Comparison of ENCODE assay signal across 21 mouse cellular contexts in the genomic region with DNA sequence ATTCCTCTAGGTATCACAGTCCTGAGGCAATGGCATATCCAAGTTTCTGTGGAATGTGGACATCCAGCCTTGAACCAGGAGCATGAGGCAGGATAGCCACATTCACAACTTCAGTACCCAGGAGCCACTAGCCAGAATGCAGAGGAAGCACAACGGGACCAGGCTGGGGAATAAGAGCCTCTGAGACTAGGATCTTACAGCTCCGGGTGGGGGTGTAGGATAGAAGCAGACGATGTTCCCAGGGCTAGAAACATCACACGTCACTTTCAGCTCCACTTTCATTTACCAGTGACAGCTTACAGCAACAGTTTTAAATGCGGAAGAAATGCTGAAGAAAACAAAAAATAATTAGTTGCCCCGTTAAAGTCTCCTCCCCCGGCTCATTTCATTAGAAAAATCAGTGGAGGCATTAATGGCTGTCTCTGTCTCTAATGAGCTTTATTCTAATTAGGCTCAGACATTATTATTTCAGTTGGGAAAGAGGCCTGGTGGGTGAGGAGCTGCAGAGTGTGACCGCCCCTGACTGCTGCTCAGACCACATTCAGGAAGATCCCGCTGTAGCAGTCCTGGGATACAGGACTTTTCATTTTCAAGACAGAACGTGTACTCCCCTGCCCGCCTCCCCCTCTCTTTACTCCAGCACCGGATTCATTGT.
DNase-seq lines count a peak whose midpoint lies in the region; ATAC-seq and TF ChIP-seq lines count a peak whose summit lies in the region.
"Had no signal": no experiment of that assay in that cellular context is flagged by ENCODE, and none has a peak within 500 bp of the region (broad histone marks: within the 10 kb centered on the region; RNA-seq: fewer than 3 reads in every experiment).

No protein-coding gene starts in this region.

- no peak overlapping the region for H3K4me3 ChIP-seq in midbrain, embryonic 16.5 days (ENCODE audit: low read depth, low read length)
- no peak overlapping the region for H3K4me3 ChIP-seq in midbrain, postnatal 0 days (ENCODE audit: low read depth, low read length)
- H3K4me3 ChIP-seq in hindbrain, embryonic 15.5 days, result no peak overlapping the region
- H3K4me3 ChIP-seq: embryonic facial prominence, embryonic 13.5 days; heart, adult 2 months; myocyte; stomach, embryonic 15.5 days had no signal

- peaks cover 9% of the 10 kb centered on the region for H3K4me1 ChIP-seq in midbrain, embryonic 16.5 days (ENCODE audit: control insufficient read depth, insufficient read depth, low read length)
- H3K4me1 ChIP-seq in midbrain, postnatal 0 days (ENCODE audit: insufficient read depth, low read length), result no peaks in the 10 kb centered on the region
- H3K4me1 ChIP-seq in hindbrain, embryonic 15.5 days (replicated peaks), result peaks cover 23% of the 10 kb centered on the region
- H3K4me1 ChIP-seq: stomach, embryonic 15.5 days had no signal

- no peak for DNase-seq in frontal cortex, postnatal 10 days (ENCODE audit: low spot score in 2 of 2)
- no peak for DNase-seq in midbrain, postnatal 0 days (ENCODE audit: low spot score)
- no peak for DNase-seq in testis, postnatal 14 days (ENCODE audit: low spot score)
- no peak for DNase-seq in heart, adult 9 months (ENCODE audit: low spot score in 2 of 2)
- DNase-seq: adrenal gland, postnatal 14 days; cerebellum, adult 8-10 months; heart, adult 2 months; kidney, adult 2 months; liver; liver, postnatal 0 days; lung, postnatal 14 days; right cerebral cortex, postnatal 14 days had no signal

- no peaks in the 10 kb centered on the region for H3K36me3 ChIP-seq in midbrain, embryonic 16.5 days (ENCODE audit: control insufficient read depth, insufficient read depth, low read length)
- H3K36me3 ChIP-seq in midbrain, postnatal 0 days (ENCODE audit: insufficient read depth, low read length), result no peaks in the 10 kb centered on the region
- H3K36me3 ChIP-seq in hindbrain, embryonic 15.5 days, result no peaks in the 10 kb centered on the region
- H3K36me3 ChIP-seq: embryonic facial prominence, embryonic 13.5 days; stomach, embryonic 15.5 days had no signal

- H3K27me3 ChIP-seq in midbrain, embryonic 16.5 days (ENCODE audit: control insufficient read depth, insufficient read depth, low read depth, low read length), result no peaks in the 10 kb centered on the region
- no peaks in the 10 kb centered on the region for H3K27me3 ChIP-seq in midbrain, postnatal 0 days (ENCODE audit: insufficient read depth, low read length)
- H3K27me3 ChIP-seq in hindbrain, embryonic 15.5 days, result no peaks in the 10 kb centered on the region
- H3K27me3 ChIP-seq: CH12.LX; embryonic facial prominence, embryonic 13.5 days; stomach, embryonic 15.5 days had no signal

- 51% methylated on average over 12 of the region's 12 CpGs for WGBS in midbrain, embryonic 16.5 days
- WGBS in midbrain, postnatal 0 days, result 52% methylated on average over 12 of the region's 12 CpGs
- WGBS in hindbrain, embryonic 15.5 days, result 37% methylated on average over 12 of the region's 12 CpGs

- ATAC-seq in frontal cortex, adult (ENCODE audit: low TSS enrichment), result peak; percentile 50; the same call in 1 of the 2 replicates
- ATAC-seq in midbrain, embryonic 16.5 days, result 0 out of 2 replicates have a peak, but pooled peaks have one; percentile 26
- ATAC-seq in midbrain, postnatal 0 days (ENCODE audit: low FRiP score), result no peak
- peak; percentile 58; the same call in 1 of the 2 replicates for ATAC-seq in hindbrain, embryonic 15.5 days (ENCODE audit: low FRiP score, low read depth)
- ATAC-seq in megakaryocyte, adult 5-6 weeks (ENCODE audit: poor library complexity, severe bottlenecking), result no peak
- ATAC-seq: activated CD4-positive, CD25-positive, alpha-beta regulatory T cell, adult 4 months; liver, postnatal 0 days had no signal

- H3K9me3 ChIP-seq in midbrain, embryonic 16.5 days (replicated peaks; ENCODE audit: control insufficient read depth, low read length, poor library complexity, severe bottlenecking), result no peaks in the 10 kb centered on the region
- no peaks in the 10 kb centered on the region for H3K9me3 ChIP-seq in midbrain, postnatal 0 days (ENCODE audit: low read length)
- H3K9me3 ChIP-seq in hindbrain, embryonic 15.5 days, result no peaks in the 10 kb centered on the region
- H3K9me3 ChIP-seq: embryonic facial prominence, embryonic 13.5 days; stomach, embryonic 15.5 days had no signal

- H3K27ac ChIP-seq in midbrain, embryonic 16.5 days (ENCODE audit: low read length), result peak overlapping the region; percentile 32; the same call in 1 of the 2 replicates
- no peak overlapping the region for H3K27ac ChIP-seq in midbrain, postnatal 0 days (ENCODE audit: low read depth, low read length)
- peak overlapping the region; percentile 28; the same call in 1 of the 2 replicates for H3K27ac ChIP-seq in hindbrain, embryonic 15.5 days (replicated peaks)
- H3K27ac ChIP-seq: embryonic facial prominence, embryonic 13.5 days; heart, adult 2 months; stomach, embryonic 15.5 days had no signal

- H3K9ac ChIP-seq in midbrain, embryonic 16.5 days (ENCODE audit: low read depth, low read length), result no peak overlapping the region
- H3K9ac ChIP-seq in midbrain, postnatal 0 days (replicated peaks; ENCODE audit: low read length, poor library complexity, severe bottlenecking), result no peak overlapping the region
- no peak overlapping the region for H3K9ac ChIP-seq in hindbrain, embryonic 15.5 days
- H3K9ac ChIP-seq: embryonic facial prominence, embryonic 13.5 days; liver, postnatal 0 days; stomach, embryonic 15.5 days had no signal

- TF ChIP-seq CTCF in midbrain, postnatal 0 days (IDR thresholded peaks at IDR 0.05), result no peak

- H3K4me2 ChIP-seq in midbrain, embryonic 16.5 days (ENCODE audit: low read length), result no peak overlapping the region
- H3K4me2 ChIP-seq in midbrain, postnatal 0 days (ENCODE audit: low read depth, low read length, poor library complexity, severe bottlenecking), result no peak overlapping the region
- no peak overlapping the region for H3K4me2 ChIP-seq in hindbrain, embryonic 15.5 days
- H3K4me2 ChIP-seq: embryonic facial prominence, embryonic 13.5 days; stomach, embryonic 15.5 days had no signal

Comparison
In these comparisons a context has a peak if more than half of its experiments do, and no peak if none do; other contexts are left out.
1. ATAC-seq: peak in frontal cortex, adult (single experiment), midbrain, embryonic 16.5 days (single experiment) and hindbrain, embryonic 15.5 days (single experiment); none in midbrain, postnatal 0 days (single experiment) and megakaryocyte, adult 5-6 weeks (single experiment).